Mouse (Mus musculus) liver, embryonic 15.5 days (tissue): Measurements from ENCODE around the gene Ccdc159. TPM values are rescaled to one million over a fixed set of nuclear protein-coding genes. Genes with fewer than 3 reads are reported as not detected.
A peak's percentile ranks its signal among the peaks of the same experiment; 100 is the strongest.

Experiments used
- ATAC-seq: fragments of 200-750 bp; cut with Nextera tagmentation; 2 replicates; pipeline ENCODE4 v1.8.0; 2017; ENCODE audit warnings: moderate number of reproducible peaks, mild to moderate bottlenecking, moderate library complexity; ENCODE audit not compliant: insufficient read depth
- H3K27ac ChIP-seq: fragments of 300-500 bp; sonication (generic); replicated peaks from 2 replicates; pipeline ENCODE4 v1.5.1; 2015; ENCODE audit warnings: mild to moderate bottlenecking, inconsistent platforms
- H3K27me3 ChIP-seq: fragments of 300-500 bp; sonication (generic); 2 replicates; pipeline ENCODE4 v1.6.1; 2015; ENCODE audit warnings: mild to moderate bottlenecking, inconsistent platforms
- H3K36me3 ChIP-seq: fragments of 300-500 bp; sonication (generic); replicated peaks from 2 replicates; pipeline ENCODE4 v1.6.1; 2015; ENCODE audit warnings: moderate library complexity, mild to moderate bottlenecking, inconsistent platforms
- H3K4me1 ChIP-seq: fragments of 300-500 bp; sonication (generic); replicated peaks from 2 replicates; pipeline ENCODE4 v1.6.1; 2015; ENCODE audit warnings: inconsistent platforms
- H3K4me2 ChIP-seq: fragments of 300-500 bp; sonication (generic); 2 replicates; pipeline ENCODE4 v1.6.1; 2015; ENCODE audit warnings: moderate library complexity, mild to moderate bottlenecking, inconsistent platforms
- H3K4me3 ChIP-seq: fragments of 300-500 bp; sonication (generic); replicated peaks from 2 replicates; pipeline ENCODE4 v1.5.1; 2015; ENCODE audit warnings: mild to moderate bottlenecking, inconsistent platforms
- H3K9ac ChIP-seq: fragments of 300-500 bp; sonication (generic); 2 replicates; pipeline ENCODE4 v1.6.1; 2015; ENCODE audit warnings: moderate library complexity, mild to moderate bottlenecking, inconsistent platforms
- H3K9me3 ChIP-seq: fragments of 300-500 bp; sonication (generic); replicated peaks from 2 replicates; pipeline ENCODE4 v1.6.1; 2016; ENCODE audit warnings: inconsistent platforms
- WGBS: fragments of 180-500 bp; shearing (Covaris S2); methylation state at CpG from one replicate; pipeline ENCODE4 v1.1.7; 2015; ENCODE audit warnings: mixed read lengths; ENCODE audit not compliant: insufficient replicate concordance; 5-methylcytosine and 5-hydroxymethylcytosine counted together
- polyA plus RNA-seq: library from polyadenylated mRNA; unstranded; fragments of >200 nt; fragmentation: Nextera tagmentation; extraction: Ambion mirVana; gene quantifications from 2 replicates; pipeline ENCODE4 v1.2.1, GENCODE M21; 2015

Ccdc159 gene
- polyA plus RNA-seq: 0.99 and 1.5 TPM in 2 replicates

DNA sequence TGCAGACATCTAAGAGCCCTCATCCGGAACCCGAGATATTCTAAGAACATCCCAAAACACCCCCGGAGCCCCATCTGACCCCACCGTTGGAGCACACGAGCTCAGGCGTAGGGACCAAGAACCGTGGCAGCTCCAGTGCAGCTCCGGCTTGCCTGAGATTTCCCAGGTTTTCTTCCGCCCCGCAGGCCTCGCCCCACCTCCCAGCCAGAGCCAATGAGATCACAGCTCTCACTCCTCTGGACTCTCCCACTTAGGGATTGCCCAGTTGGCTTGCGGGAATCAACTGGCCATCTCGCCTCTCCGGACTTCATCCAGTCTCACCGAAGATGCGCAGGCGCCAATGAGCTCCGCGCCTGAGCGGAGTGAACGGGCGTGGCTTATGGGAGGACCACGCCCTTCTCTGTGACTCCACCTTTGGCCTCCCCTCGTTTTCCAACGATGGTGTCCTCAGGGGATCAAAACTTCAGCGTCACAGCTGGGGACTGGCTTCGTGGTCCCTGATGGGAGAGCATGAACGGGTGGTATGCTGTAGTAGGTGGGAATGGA lies at the start of gene Ccdc159, which contains the start of gene Tmem205:
Ccdc159 (plus strand) TSS at position 264 of the 546 bp plus-strand sequence.
Tmem205 (minus strand) TSS at position 349 of the 546 bp plus-strand sequence.
- WGBS: under 1% methylated on average over 28 of the region's 28 CpGs
- peak within 1 kb of the TSS; percentile 31 for H3K27ac ChIP-seq
- peak; percentile 80 for ATAC-seq
- H3K4me1 ChIP-seq: peaks cover 46% of the 10 kb centered on the region
- no peaks in the 10 kb centered on the region; the same call in 1 of the 2 replicates for H3K27me3 ChIP-seq
- H3K4me2 ChIP-seq: peak within 1 kb of the TSS; percentile 60
- peak within 1 kb of the TSS; percentile 48 for H3K4me3 ChIP-seq
- H3K9me3 ChIP-seq: no peaks in the 10 kb centered on the region
- peaks cover 6% of the 10 kb centered on the region; the same call in 1 of the 2 replicates for H3K36me3 ChIP-seq
- H3K9ac ChIP-seq: peak within 1 kb of the TSS; percentile 12; the same call in 1 of the 2 replicates

DNA sequence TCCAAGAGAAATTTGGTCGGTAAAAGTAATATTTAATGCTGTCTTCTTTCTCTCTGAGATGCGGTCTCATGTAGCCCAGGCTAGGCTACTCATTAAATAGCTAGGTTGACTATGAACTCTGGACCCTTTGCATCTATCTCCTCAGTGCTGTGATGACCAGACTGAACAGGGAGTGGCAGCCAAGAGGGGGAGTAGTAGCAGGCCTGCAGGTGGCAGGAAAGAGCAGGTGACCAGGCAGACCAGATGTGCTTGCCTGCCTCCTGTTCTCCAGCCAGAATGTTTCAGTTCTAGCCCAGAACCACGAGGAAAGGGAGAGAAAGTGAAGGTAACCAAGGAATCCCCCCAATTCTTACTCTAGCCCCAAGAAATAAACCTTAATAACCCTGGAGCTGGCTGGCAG lies 38.0 kb upstream of the Ccdc159 start:
- WGBS: 41% methylated on average over 3 of the region's 3 CpGs
- no peaks in the 10 kb centered on the region for H3K9me3 ChIP-seq

DNA sequence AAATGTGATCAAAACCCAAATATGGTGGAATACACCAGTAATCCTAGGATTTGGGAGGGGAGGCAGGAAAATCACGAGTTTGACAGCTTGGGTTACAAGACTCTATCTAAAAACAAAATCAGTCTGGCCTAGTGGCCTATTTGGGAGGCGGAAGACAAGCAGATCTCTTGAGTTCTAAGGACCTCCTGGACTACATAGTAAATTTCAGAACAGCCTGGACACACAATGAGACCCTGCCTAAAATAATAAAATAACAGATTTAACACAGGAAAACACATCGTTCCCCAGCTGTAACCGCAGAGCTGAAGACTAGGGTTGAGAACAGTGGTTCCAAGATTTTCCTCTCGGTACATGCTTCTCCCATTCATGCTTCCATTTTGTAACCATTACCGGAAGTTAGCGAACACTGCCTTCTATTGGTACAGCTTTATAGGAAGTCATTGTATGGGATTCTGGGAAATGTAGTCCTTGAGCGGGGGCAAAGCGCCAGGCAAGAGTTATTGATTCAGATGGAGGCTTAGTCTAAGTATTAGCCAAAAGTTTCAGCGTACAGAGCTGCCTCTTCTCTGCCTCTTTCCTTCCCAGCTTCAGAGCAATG lies 25.9 kb upstream of the Ccdc159 start:
- ATAC-seq: peak; percentile 37
- H3K36me3 ChIP-seq: no peaks in the 10 kb centered on the region
- H3K9me3 ChIP-seq: no peaks in the 10 kb centered on the region
- peak overlapping the region; percentile 45 for H3K4me3 ChIP-seq
- H3K4me2 ChIP-seq: peak overlapping the region; percentile 56
- no peak overlapping the region for H3K27ac ChIP-seq
- 0 out of 2 replicates have a peak, but pooled peaks cover 6% of the 10 kb centered on the region for H3K4me1 ChIP-seq
- H3K27me3 ChIP-seq: peaks cover 12% of the 10 kb centered on the region
- no peak overlapping the region for H3K9ac ChIP-seq
- 11% methylated on average over 10 of the region's 10 CpGs for WGBS

More for the DNA sequence above, 38.0 kb upstream of the Ccdc159 start:
- Histone ChIP-seq H3K27ac (no peak overlapping the region), H3K27me3 (no peaks in the 10 kb centered on the region), H3K9ac (no peak overlapping the region), H3K4me3 (no peak overlapping the region), H3K4me2 (no peak overlapping the region), H3K4me1 (no peaks in the 10 kb centered on the region), H3K36me3 (no peaks in the 10 kb centered on the region)
- ATAC-seq: no peak

DNA sequence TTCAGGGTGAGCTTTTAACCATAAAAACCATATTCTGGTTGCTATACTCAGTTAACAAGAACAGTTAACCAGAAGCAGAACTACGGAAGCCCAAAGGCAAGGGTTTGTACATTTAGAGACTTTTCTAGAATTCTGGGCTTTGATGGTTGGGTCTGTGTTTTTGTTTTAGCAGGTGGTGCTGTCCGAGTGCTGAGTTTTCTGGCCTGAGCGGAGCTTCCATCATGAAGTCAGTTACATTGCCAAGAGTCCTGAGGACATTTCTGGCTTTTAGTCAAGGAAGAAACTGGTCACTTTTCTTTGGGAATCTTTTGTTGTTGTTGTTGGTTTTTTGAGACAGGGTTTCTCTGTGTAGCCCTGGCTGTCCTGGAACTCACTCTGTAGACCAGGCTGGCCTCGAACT lies 23.2 kb upstream of the Ccdc159 start:
- Histone ChIP-seq H3K4me1 (0 out of 2 replicates have a peak, but pooled peaks cover 6% of the 10 kb centered on the region), H3K9ac (no peak overlapping the region), H3K4me2 (no peak overlapping the region), H3K4me3 (no peak overlapping the region), H3K36me3 (no peaks in the 10 kb centered on the region), H3K9me3 (no peaks in the 10 kb centered on the region), H3K27me3 (peaks cover 6% of the 10 kb centered on the region; the same call in 1 of the 2 replicates), H3K27ac (no peak overlapping the region)
- ATAC-seq: no peak
- WGBS: 60% methylated on average over 4 of the region's 4 CpGs

DNA sequence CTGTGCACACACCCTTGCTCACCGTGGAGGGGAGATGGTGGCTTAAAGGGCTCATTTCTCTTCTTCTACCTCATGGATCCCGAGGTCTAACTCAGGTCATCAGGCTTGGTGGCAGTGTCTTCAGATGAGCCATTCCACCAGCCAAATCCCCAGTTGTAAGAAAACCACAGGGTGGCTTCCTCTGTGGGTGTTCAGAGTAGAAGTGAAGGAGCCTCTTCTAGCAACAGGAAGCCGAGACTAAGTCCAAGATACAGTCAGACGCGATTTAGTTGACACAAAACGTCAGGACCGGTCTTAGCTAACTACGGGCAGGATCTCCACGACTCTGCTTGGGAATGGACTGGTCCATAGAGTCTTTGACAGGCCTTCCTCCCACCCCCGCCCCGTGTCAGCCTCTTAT lies 19.1 kb upstream of the Ccdc159 start:
- 20% methylated on average over 11 of the region's 11 CpGs for WGBS

DNA sequence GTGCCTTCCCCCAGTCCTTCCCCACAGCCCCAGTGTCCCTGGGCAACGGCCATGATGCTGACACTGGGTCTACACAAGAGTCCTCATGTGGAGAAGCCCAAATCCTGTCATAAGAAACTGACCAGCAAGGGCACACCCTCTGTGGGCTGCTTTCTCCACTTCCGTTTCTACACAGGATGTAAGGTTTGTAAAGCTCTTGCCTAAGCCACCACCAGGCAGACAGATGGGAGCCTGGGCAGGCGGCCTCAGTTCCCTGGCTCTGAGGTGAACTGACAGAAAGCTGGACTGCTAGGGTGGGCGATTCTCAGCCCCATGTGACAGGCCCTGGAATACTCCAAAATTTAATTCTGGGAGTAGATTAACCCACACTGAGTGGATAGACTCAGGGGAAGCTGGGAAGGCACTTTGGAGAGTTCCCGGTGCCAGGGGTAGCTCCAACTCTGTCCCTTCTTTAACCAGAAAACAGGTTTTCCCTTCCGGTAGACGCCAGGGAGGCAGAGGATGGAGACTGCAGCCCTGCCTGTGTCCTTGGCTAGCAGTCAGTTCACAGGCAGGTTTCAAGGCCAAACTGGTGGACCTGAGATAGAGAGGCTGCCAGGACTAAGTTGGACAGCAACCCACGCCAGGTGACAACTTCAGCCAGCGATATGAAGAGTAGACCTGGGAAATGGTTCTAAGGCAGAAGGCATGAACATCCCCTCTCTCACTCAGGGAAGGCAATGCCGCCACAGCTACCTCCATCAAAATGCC lies 17.6 kb upstream of the Ccdc159 start:
- ATAC-seq: peak; percentile 31; the same call in 1 of the 2 replicates
- Histone ChIP-seq H3K36me3 (0 out of 2 replicates have a peak, but pooled peaks cover 3% of the 10 kb centered on the region), H3K27ac (0 out of 2 replicates have a peak overlapping the region, but pooled peaks have one; percentile 24), H3K4me1 (no peaks in the 10 kb centered on the region), H3K27me3 (no peaks in the 10 kb centered on the region), H3K9me3 (no peaks in the 10 kb centered on the region), H3K4me3 (no peak overlapping the region), H3K9ac (no peak overlapping the region), H3K4me2 (no peak overlapping the region)
- 45% methylated on average over 10 of the region's 10 CpGs for WGBS

More for the DNA sequence above, 19.1 kb upstream of the Ccdc159 start:
- H3K4me2 ChIP-seq: no peak overlapping the region
- no peak overlapping the region for H3K9ac ChIP-seq
- H3K4me3 ChIP-seq: no peak overlapping the region
- H3K4me1 ChIP-seq: no peaks in the 10 kb centered on the region
- H3K9me3 ChIP-seq: no peaks in the 10 kb centered on the region
- no peaks in the 10 kb centered on the region for H3K27me3 ChIP-seq
- no peaks in the 10 kb centered on the region for H3K36me3 ChIP-seq
- H3K27ac ChIP-seq: no peak overlapping the region
- no peak for ATAC-seq

DNA sequence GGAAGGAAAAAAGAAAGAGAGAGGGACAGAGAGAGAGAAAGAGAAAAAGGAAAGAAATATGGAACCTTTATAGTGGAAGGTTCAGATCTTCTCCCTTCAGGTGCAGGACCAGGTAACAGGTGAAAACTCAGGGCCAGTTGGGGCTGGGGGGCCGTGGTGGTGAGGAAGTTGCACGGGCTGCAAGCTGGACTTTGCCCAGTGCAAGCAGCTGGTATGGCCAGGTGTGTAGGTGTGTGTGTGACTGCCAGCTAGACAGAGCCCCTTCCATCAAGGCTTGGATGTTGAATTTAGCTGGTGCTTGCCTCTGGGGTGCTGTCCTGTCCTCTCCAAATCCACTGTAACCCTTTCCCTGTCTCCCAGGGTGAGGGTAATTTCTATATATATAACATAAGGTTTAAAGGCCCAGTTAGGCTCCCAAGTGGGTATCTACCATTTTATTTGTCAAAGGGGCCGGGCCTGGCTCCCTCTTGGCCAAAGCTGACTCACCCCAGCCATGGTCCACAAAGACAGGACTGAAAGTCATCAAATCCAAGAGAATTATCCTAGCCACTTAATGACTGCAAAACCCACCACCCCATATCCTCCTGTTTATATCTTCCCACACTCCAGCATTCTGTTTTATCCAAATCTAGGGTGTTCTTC lies 10.3 kb upstream of the Ccdc159 start:
- H3K4me1 ChIP-seq: peaks cover 23% of the 10 kb centered on the region
- peaks cover 25% of the 10 kb centered on the region for H3K27me3 ChIP-seq
- ATAC-seq: no peak
- no peaks in the 10 kb centered on the region for H3K9me3 ChIP-seq
- peak overlapping the region; percentile 16; the same call in 1 of the 2 replicates for H3K27ac ChIP-seq
- H3K4me3 ChIP-seq: peak overlapping the region; percentile 67
- H3K36me3 ChIP-seq: peaks cover 3% of the 10 kb centered on the region; the same call in 1 of the 2 replicates
- peak overlapping the region; percentile 72; the same call in 1 of the 2 replicates for H3K9ac ChIP-seq
- 47% methylated on average over 3 of the region's 3 CpGs for WGBS
- peak overlapping the region; percentile 98 for H3K4me2 ChIP-seq

DNA sequence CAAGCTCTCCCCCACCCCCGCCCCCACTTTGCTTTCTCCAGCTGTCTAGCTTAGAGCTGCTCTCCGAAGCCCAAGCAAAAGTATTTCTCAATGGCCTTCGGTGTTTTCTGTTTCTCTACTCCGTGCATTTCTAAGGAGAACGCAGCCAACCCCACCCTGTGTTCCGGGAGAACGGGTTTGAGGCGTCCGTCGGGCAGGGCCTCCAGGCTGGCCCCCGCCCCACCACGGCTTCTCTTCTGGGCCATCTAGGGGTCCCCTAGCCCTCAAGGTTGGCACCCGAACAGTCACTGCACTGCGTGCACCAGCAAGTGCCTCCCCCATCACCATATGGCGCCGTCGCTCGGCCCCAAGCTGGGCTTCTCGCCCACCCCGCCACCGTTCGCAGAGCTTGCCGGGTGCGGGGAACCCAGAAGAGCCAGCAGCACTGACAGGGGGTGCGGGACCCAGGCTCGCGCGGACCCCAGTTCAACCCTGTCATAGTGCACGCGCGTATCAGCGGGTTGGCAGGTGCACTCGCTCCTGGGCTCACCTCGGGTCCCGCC lies 9.7 kb upstream of the Ccdc159 start:
- peak; percentile 31; the same call in 1 of the 2 replicates for ATAC-seq

DNA sequence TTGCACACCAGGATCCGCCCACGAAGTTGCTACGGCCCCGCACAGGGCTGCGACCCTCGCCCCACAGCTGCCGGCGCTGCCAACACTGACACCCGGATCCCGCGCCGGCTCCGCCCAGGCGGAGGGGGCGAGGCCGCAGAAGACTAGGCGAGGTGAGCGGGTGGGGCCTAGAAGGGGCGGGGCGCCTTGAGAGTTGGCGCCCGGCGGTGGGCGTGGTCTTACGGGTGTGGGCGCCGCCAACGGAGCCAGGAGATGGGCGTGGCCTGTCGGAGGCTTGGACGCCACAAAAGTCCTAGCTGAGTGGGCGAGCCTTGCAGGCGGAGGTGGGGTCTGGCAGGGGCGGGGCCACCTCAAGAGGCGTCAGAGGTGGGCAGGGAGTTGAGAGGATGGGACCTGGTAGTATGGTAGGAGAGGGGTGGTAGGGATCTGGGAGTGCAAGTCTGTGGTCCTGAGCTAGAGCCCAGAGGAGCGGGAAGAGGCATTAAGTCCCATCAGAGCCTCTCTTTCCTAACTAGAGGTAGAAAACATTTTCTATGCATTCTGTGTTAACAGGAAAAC lies 9.2 kb upstream of the Ccdc159 start, which contains the start of gene Rab3d:
Rab3d (minus strand) TSS at position 158 of the 558 bp plus-strand sequence.
- Histone ChIP-seq H3K36me3 (peaks cover 3% of the 10 kb centered on the region; the same call in 1 of the 2 replicates), H3K9ac (peak within 1 kb of the TSS; percentile 72)
- 1% methylated on average over 36 of the region's 36 CpGs for WGBS

More for the DNA sequence above, 9.7 kb upstream of the Ccdc159 start:
- Histone ChIP-seq H3K27ac (peak overlapping the region; percentile 16), H3K36me3 (peaks cover 3% of the 10 kb centered on the region; the same call in 1 of the 2 replicates), H3K4me2 (peak overlapping the region; percentile 98), H3K9me3 (no peaks in the 10 kb centered on the region), H3K4me3 (peak overlapping the region; percentile 67), H3K4me1 (peaks cover 23% of the 10 kb centered on the region), H3K27me3 (peaks cover 25% of the 10 kb centered on the region), H3K9ac (peak overlapping the region; percentile 72)
- WGBS: 1% methylated on average over 35 of the region's 35 CpGs

More for the DNA sequence above, 9.2 kb upstream of the Ccdc159 start, which contains the start of gene Rab3d:
- ATAC-seq: peak; percentile 88
- peaks cover 25% of the 10 kb centered on the region for H3K4me1 ChIP-seq
- peak within 1 kb of the TSS; percentile 67 for H3K4me3 ChIP-seq
- peak within 1 kb of the TSS; percentile 98 for H3K4me2 ChIP-seq
- peaks cover 25% of the 10 kb centered on the region for H3K27me3 ChIP-seq
- no peaks in the 10 kb centered on the region for H3K9me3 ChIP-seq
- H3K27ac ChIP-seq: peak within 1 kb of the TSS; percentile 51
